Mouse (Mus musculus) liver, embryonic 16.5 days (tissue): ENCODE measurements at regions not wholly inside any gene's neighbourhood (a gene's known extent, or its start where the extent isn't known, plus 50 kb on each side); places are given as distances from the start of the nearest gene placed in this dataset.

ENCODE experiments used
- ATAC-seq: fragments of 200-750 bp; cut with Nextera tagmentation; 2 replicates; pipeline ENCODE4 v1.8.0; 2017; ENCODE audit warnings: low read depth, mild to moderate bottlenecking, moderate number of reproducible peaks, moderate library complexity
- H3K27ac ChIP-seq: fragments of 300-500 bp; sonication (generic); 2 replicates; pipeline ENCODE4 v1.5.1; 2014; ENCODE audit warnings: mild to moderate bottlenecking, low read length
- H3K27me3 ChIP-seq: fragments of 300-500 bp; sonication (generic); 2 replicates; pipeline ENCODE4 v1.6.1; 2014; ENCODE audit warnings: low read depth, low read length, mixed read lengths; ENCODE audit not compliant: control insufficient read depth, insufficient read depth
- H3K36me3 ChIP-seq: fragments of 300-500 bp; sonication (generic); 2 replicates; pipeline ENCODE4 v1.6.1; 2014; ENCODE audit warnings: mild to moderate bottlenecking; ENCODE audit not compliant: control insufficient read depth, insufficient read depth
- H3K4me1 ChIP-seq: fragments of 300-500 bp; sonication (generic); 2 replicates; pipeline ENCODE4 v1.6.1; 2014; ENCODE audit warnings: low read depth, low read length, mixed read lengths; ENCODE audit not compliant: control insufficient read depth
- H3K4me2 ChIP-seq: fragments of 300-500 bp; sonication (generic); 2 replicates; pipeline ENCODE4 v1.6.1; 2014; ENCODE audit warnings: low read depth, low read length, mixed read lengths
- H3K4me3 ChIP-seq: fragments of 300-500 bp; sonication (generic); 2 replicates; pipeline ENCODE4 v1.5.1; 2014; ENCODE audit warnings: low read depth, mild to moderate bottlenecking, low read length
- H3K9ac ChIP-seq: fragments of 300-500 bp; sonication (generic); 2 replicates; pipeline ENCODE4 v1.6.1; 2014; ENCODE audit warnings: low read depth, low read length
- H3K9me3 ChIP-seq: fragments of 300-500 bp; sonication (generic); replicated peaks from 2 replicates; pipeline ENCODE4 v1.6.1; 2016; ENCODE audit warnings: low read length; ENCODE audit not compliant: control insufficient read depth
- WGBS: fragments of 180-500 bp; shearing (Covaris S2); extraction: QIAGEN DNeasy Blood & Tissue Kit; methylation state at CpG from one replicate; pipeline ENCODE4 v1.1.7; 2014; ENCODE audit not compliant: insufficient replicate concordance; 5-methylcytosine and 5-hydroxymethylcytosine counted together

GRCm38 (mm10) chr1:88968142-88968541 lies 102.1 kb upstream of the Sh3bp4 start:
- Histone ChIP-seq H3K27me3 (no peaks in the 10 kb centered on the region), H3K36me3 (no peaks in the 10 kb centered on the region), H3K4me3 (no peak overlapping the region), H3K9ac (no peak overlapping the region), H3K27ac (no peak overlapping the region), H3K4me1 (no peaks in the 10 kb centered on the region), H3K4me2 (no peak overlapping the region), H3K9me3 (no peaks in the 10 kb centered on the region)
- WGBS, result 55% methylated on average over 7 of the region's 7 CpGs
- no peak for ATAC-seq

GRCm38 (mm10) chr1:88969016-88969415 lies 101.2 kb upstream of the Sh3bp4 start:
- ATAC-seq, result no peak
- 69% methylated on average over 7 of the region's 7 CpGs for WGBS
- H3K9ac ChIP-seq, result no peak overlapping the region
- H3K27ac ChIP-seq, result no peak overlapping the region
- no peaks in the 10 kb centered on the region for H3K4me1 ChIP-seq
- no peak overlapping the region for H3K4me2 ChIP-seq
- H3K9me3 ChIP-seq, result no peaks in the 10 kb centered on the region
- H3K36me3 ChIP-seq, result no peaks in the 10 kb centered on the region
- H3K27me3 ChIP-seq, result no peaks in the 10 kb centered on the region
- no peak overlapping the region for H3K4me3 ChIP-seq

- Histone ChIP-seq H3K4me3 (no peak overlapping the region), H3K36me3 (no peaks in the 10 kb centered on the region), H3K27me3 (no peaks in the 10 kb centered on the region), H3K4me2 (no peak overlapping the region), H3K9me3 (no peaks in the 10 kb centered on the region), H3K27ac (no peak overlapping the region), H3K4me1 (no peaks in the 10 kb centered on the region), H3K9ac (no peak overlapping the region)
- no peak for ATAC-seq
- WGBS, result 70% methylated on average over 3 of the region's 3 CpGs
Observed at GRCm38 (mm10) chr1:88969630-88970029, 100.6 kb upstream of the Sh3bp4 start.

- no peak for ATAC-seq
- Histone ChIP-seq H3K9me3 (no peaks in the 10 kb centered on the region), H3K4me1 (no peaks in the 10 kb centered on the region), H3K27ac (no peak overlapping the region), H3K9ac (no peak overlapping the region), H3K36me3 (no peaks in the 10 kb centered on the region), H3K27me3 (no peaks in the 10 kb centered on the region), H3K4me3 (no peak overlapping the region), H3K4me2 (no peak overlapping the region)
- 73% methylated on average over 8 of the region's 8 CpGs for WGBS
Observed at GRCm38 (mm10) chr1:88976101-88976500, 94.1 kb upstream of the Sh3bp4 start.

- Histone ChIP-seq H3K4me2 (no peak overlapping the region), H3K4me3 (no peak overlapping the region), H3K36me3 (no peaks in the 10 kb centered on the region), H3K27me3 (no peaks in the 10 kb centered on the region), H3K9ac (no peak overlapping the region), H3K4me1 (no peaks in the 10 kb centered on the region), H3K9me3 (no peaks in the 10 kb centered on the region), H3K27ac (no peak overlapping the region)
- ATAC-seq, result no peak
Observed at GRCm38 (mm10) chr1:88988011-88988695, 82.1 kb upstream of the Sh3bp4 start.

- Histone ChIP-seq H3K27ac (no peak overlapping the region), H3K9ac (no peak overlapping the region), H3K36me3 (no peaks in the 10 kb centered on the region), H3K27me3 (no peaks in the 10 kb centered on the region), H3K4me1 (no peaks in the 10 kb centered on the region), H3K9me3 (no peaks in the 10 kb centered on the region), H3K4me2 (no peak overlapping the region), H3K4me3 (no peak overlapping the region)
- WGBS, result 64% methylated on average over 12 of the region's 12 CpGs
- no peak for ATAC-seq
Observed at GRCm38 (mm10) chr1:88994588-88995331, 75.5 kb upstream of the Sh3bp4 start.

- no peaks in the 10 kb centered on the region for H3K4me1 ChIP-seq
- no peak overlapping the region for H3K4me3 ChIP-seq
- no peak overlapping the region for H3K27ac ChIP-seq
- no peaks in the 10 kb centered on the region for H3K36me3 ChIP-seq
- ATAC-seq, result no peak
- H3K9ac ChIP-seq, result no peak overlapping the region
- no peaks in the 10 kb centered on the region for H3K27me3 ChIP-seq
- 48% methylated on average over 8 of the region's 8 CpGs for WGBS
- H3K4me2 ChIP-seq, result no peak overlapping the region
- no peaks in the 10 kb centered on the region for H3K9me3 ChIP-seq
Observed at GRCm38 (mm10) chr1:88995945-88996344, 74.3 kb upstream of the Sh3bp4 start.

GRCm38 (mm10) chr1:88996657-88997056 lies 73.6 kb upstream of the Sh3bp4 start:
- no peak for ATAC-seq
- Histone ChIP-seq H3K4me1 (no peaks in the 10 kb centered on the region), H3K27ac (no peak overlapping the region), H3K4me2 (no peak overlapping the region), H3K27me3 (no peaks in the 10 kb centered on the region), H3K9ac (no peak overlapping the region), H3K4me3 (no peak overlapping the region), H3K36me3 (no peaks in the 10 kb centered on the region), H3K9me3 (no peaks in the 10 kb centered on the region)
- 55% methylated on average over 7 of the region's 7 CpGs for WGBS

- ATAC-seq, result no peak
- Histone ChIP-seq H3K27ac (no peak overlapping the region), H3K27me3 (no peaks in the 10 kb centered on the region), H3K4me1 (no peaks in the 10 kb centered on the region), H3K4me2 (no peak overlapping the region), H3K4me3 (no peak overlapping the region), H3K36me3 (no peaks in the 10 kb centered on the region), H3K9me3 (no peaks in the 10 kb centered on the region), H3K9ac (no peak overlapping the region)
- WGBS, result 55% methylated on average over 12 of the region's 12 CpGs
Observed at GRCm38 (mm10) chr1:88997847-88998246, 72.4 kb upstream of the Sh3bp4 start.
